Mouse (Mus musculus) stomach, postnatal 0 days (tissue): ENCODE measurements at regions not wholly inside any gene's neighbourhood (a gene's known extent, or its start where the extent isn't known, plus 50 kb on each side); places are given as distances from the start of the nearest gene placed in this dataset.

ENCODE experiments used
- CTCF ChIP-seq: IDR thresholded peaks from 2 replicates; pipeline ENCODE4 v1.5.1; 2016; ENCODE audit warnings: antibody characterized with exemption, low read depth, mild to moderate bottlenecking, moderate library complexity
- EP300 ChIP-seq: optimal IDR thresholded peaks from 2 replicates; pipeline ENCODE3; 2016; ENCODE audit warnings: antibody characterized with exemption

GRCm38 (mm10) chr2:38424278-38424931 is 85.3 kb downstream of the Lhx2 start:
- TF ChIP-seq CTCF: no peak
- no peak for TF ChIP-seq EP300
